Comparison of ENCODE assay signal across 8 mouse cellular contexts in genomic region chr8:124896632-124897385, GRCm38 (mm10). TPM values are rescaled to one million over a fixed set of nuclear protein-coding genes. Genes with fewer than 3 reads are reported as not detected.
A peak's percentile ranks its signal among the peaks of the same experiment; 100 is the strongest.
DNase-seq lines count a peak whose midpoint lies in the region; ATAC-seq and TF ChIP-seq lines count a peak whose summit lies in the region.

No protein-coding gene starts in this region.

- H3K27ac ChIP-seq in CH12.LX (ENCODE audit: insufficient read depth, low read depth), result peak overlapping the region; percentile 45
- peak overlapping the region; percentile 68 for H3K27ac ChIP-seq in forebrain, embryonic 11.5 days (ENCODE audit: low read depth, low read length)
- H3K27ac ChIP-seq in heart, embryonic 15.5 days, result peak overlapping the region; percentile 85
- peak overlapping the region; percentile 91 for H3K27ac ChIP-seq in liver, embryonic 16.5 days (ENCODE audit: low read length)
- peak overlapping the region; percentile 86 for H3K27ac ChIP-seq in neural tube, embryonic 13.5 days (replicated peaks)
- H3K27ac ChIP-seq in testis, adult 2 months (ENCODE audit: control insufficient read depth, insufficient read depth, low read depth, low read length), result peak overlapping the region; percentile 97

- peak overlapping the region; percentile 68 for H3K9ac ChIP-seq in CH12.LX (ENCODE audit: insufficient read depth, low read depth)
- H3K9ac ChIP-seq in forebrain, embryonic 11.5 days (ENCODE audit: low read length), result peak overlapping the region; percentile 68
- H3K9ac ChIP-seq in heart, embryonic 15.5 days, result peak overlapping the region; percentile 89
- peak overlapping the region; percentile 89 for H3K9ac ChIP-seq in liver, embryonic 16.5 days (ENCODE audit: low read depth, low read length)
- H3K9ac ChIP-seq in neural tube, embryonic 13.5 days, result peak overlapping the region; percentile 89

- H3K36me3 ChIP-seq in CH12.LX (replicated peaks in 1 of 2; ENCODE audit: control insufficient read depth in 1 of 2, insufficient read depth in 1 of 2, low read length in 1 of 2), result peaks cover 29 to 68% of the 10 kb centered on the region in 2 experiments
- peaks cover 14% of the 10 kb centered on the region; the same call in 1 of the 2 replicates for H3K36me3 ChIP-seq in forebrain, embryonic 11.5 days (ENCODE audit: control insufficient read depth, insufficient read depth, low read length)
- H3K36me3 ChIP-seq in heart, embryonic 15.5 days, result peaks cover 35% of the 10 kb centered on the region
- H3K36me3 ChIP-seq in liver, embryonic 16.5 days (ENCODE audit: control insufficient read depth, insufficient read depth), result peaks cover 21% of the 10 kb centered on the region
- H3K36me3 ChIP-seq in neural tube, embryonic 13.5 days, result peaks cover 60% of the 10 kb centered on the region
- peaks cover 3% of the 10 kb centered on the region; the same call in 1 of the 2 replicates for H3K36me3 ChIP-seq in testis, adult 2 months (ENCODE audit: control insufficient read depth, insufficient read depth, low read length)

- 1% methylated on average over 59 of the region's 60 CpGs for WGBS in forebrain, embryonic 11.5 days
- WGBS in heart, embryonic 15.5 days, result under 1% methylated on average over 60 of the region's 60 CpGs
- WGBS in liver, embryonic 16.5 days (ENCODE audit: insufficient replicate concordance), result 1% methylated on average over 60 of the region's 60 CpGs
- WGBS in neural tube, embryonic 13.5 days, result 1% methylated on average over 60 of the region's 60 CpGs

- TF ChIP-seq POLR2A in CH12.LX (IDR thresholded peaks at IDR 0.05; ENCODE audit: low read depth, low read length), result no peak
- no peak for TF ChIP-seq POLR2A in testis, adult 2 months (IDR thresholded peaks at IDR 0.05; ENCODE audit: control insufficient read depth, low read depth, low read length)

- H3K4me3 ChIP-seq in CH12.LX (replicated peaks in 1 of 3; ENCODE audit: low read depth in 2 of 3, low read length in 2 of 3, poor library complexity in 1 of 3), result peak overlapping the region; percentile 91 to 97 (median 93)
- peak overlapping the region; percentile 92 for H3K4me3 ChIP-seq in forebrain, embryonic 11.5 days (ENCODE audit: low read depth, low read length)
- peak overlapping the region; percentile 93 for H3K4me3 ChIP-seq in heart, embryonic 15.5 days
- H3K4me3 ChIP-seq in liver, embryonic 16.5 days (ENCODE audit: low read depth, low read length), result peak overlapping the region; percentile 99
- peak overlapping the region; percentile 98 for H3K4me3 ChIP-seq in neural tube, embryonic 13.5 days
- H3K4me3 ChIP-seq in testis, adult 2 months (ENCODE audit: control insufficient read depth, low read depth, low read length), result peak overlapping the region; percentile 85

- dilution Hi-C loops in CH12.LX (cut with MboI; ENCODE audit: extremely low pct_ligation_motif_present, extremely low pct_unique_long_range_greater_than_20kb, low sequenced_read_pairs), result no loop called here

- H3K27me3 ChIP-seq in CH12.LX (replicated peaks), result no peaks in the 10 kb centered on the region
- no peaks in the 10 kb centered on the region for H3K27me3 ChIP-seq in forebrain, embryonic 11.5 days (ENCODE audit: control insufficient read depth, insufficient read depth, low read length)
- H3K27me3 ChIP-seq in heart, embryonic 15.5 days, result no peaks in the 10 kb centered on the region
- H3K27me3 ChIP-seq in liver, embryonic 16.5 days (ENCODE audit: control insufficient read depth, insufficient read depth, low read depth, low read length), result no peaks in the 10 kb centered on the region
- H3K27me3 ChIP-seq in neural tube, embryonic 13.5 days, result no peaks in the 10 kb centered on the region
- no peaks in the 10 kb centered on the region for H3K27me3 ChIP-seq in testis, adult 2 months (ENCODE audit: control insufficient read depth, insufficient read depth, low read length)

- H3K4me1 ChIP-seq in CH12.LX (ENCODE audit: control insufficient read depth in 1 of 2, insufficient read depth in 2 of 2), result peaks cover 15 to 43% of the 10 kb centered on the region in 2 experiments
- peaks cover 8% of the 10 kb centered on the region for H3K4me1 ChIP-seq in forebrain, embryonic 11.5 days (replicated peaks; ENCODE audit: control insufficient read depth, insufficient read depth, low read length)
- peaks cover 35% of the 10 kb centered on the region for H3K4me1 ChIP-seq in heart, embryonic 15.5 days (replicated peaks)
- peaks cover 23% of the 10 kb centered on the region for H3K4me1 ChIP-seq in liver, embryonic 16.5 days (ENCODE audit: control insufficient read depth, low read depth, low read length)
- H3K4me1 ChIP-seq in neural tube, embryonic 13.5 days (replicated peaks), result peaks cover 47% of the 10 kb centered on the region
- peaks cover 20% of the 10 kb centered on the region for H3K4me1 ChIP-seq in testis, adult 2 months (ENCODE audit: control insufficient read depth, insufficient read depth, low read length)

- ATAC-seq in forebrain, embryonic 11.5 days (replicated peaks; ENCODE audit: low FRiP score), result peak; percentile 36
- ATAC-seq in heart, embryonic 15.5 days (replicated peaks; ENCODE audit: insufficient number of reproducible peaks, insufficient read depth, low FRiP score, low read depth), result peak; percentile 19
- peak; percentile 35 for ATAC-seq in liver, embryonic 16.5 days (ENCODE audit: low read depth)
- ATAC-seq in neural tube, embryonic 13.5 days (ENCODE audit: low read depth), result peak; percentile 57

- peak; percentile 5 for TF ChIP-seq RAD21 in CH12.LX (IDR thresholded peaks at IDR 0.05; ENCODE audit: low read depth, low read length)

- peaks cover 28% of the 10 kb centered on the region for H3K79me2 ChIP-seq in CH12.LX (replicated peaks; ENCODE audit: control insufficient read depth, extremely low read depth, insufficient read depth, poor library complexity, severe bottlenecking)

- no peaks in the 10 kb centered on the region for H3K9me3 ChIP-seq in CH12.LX (replicated peaks; ENCODE audit: low read length)
- no peaks in the 10 kb centered on the region for H3K9me3 ChIP-seq in forebrain, embryonic 11.5 days (ENCODE audit: control insufficient read depth, low read length)
- H3K9me3 ChIP-seq in heart, embryonic 15.5 days (replicated peaks), result no peaks in the 10 kb centered on the region
- H3K9me3 ChIP-seq in liver, embryonic 16.5 days (replicated peaks; ENCODE audit: control insufficient read depth, low read length), result no peaks in the 10 kb centered on the region
- H3K9me3 ChIP-seq in neural tube, embryonic 13.5 days, result no peaks in the 10 kb centered on the region

- no peak for TF ChIP-seq EP300 in CH12.LX (IDR thresholded peaks at IDR 0.05; ENCODE audit: low read length)

- peak overlapping the region; percentile 45 for H3K4me2 ChIP-seq in CH12.LX (ENCODE audit: insufficient read depth, low read depth, poor library complexity, severe bottlenecking)
- H3K4me2 ChIP-seq in forebrain, embryonic 11.5 days (ENCODE audit: low read depth, low read length, severe bottlenecking), result peak overlapping the region; percentile 95
- peak overlapping the region; percentile 97 for H3K4me2 ChIP-seq in heart, embryonic 15.5 days
- peak overlapping the region; percentile 99 for H3K4me2 ChIP-seq in liver, embryonic 16.5 days (ENCODE audit: low read depth, low read length)
- peak overlapping the region; percentile 99 for H3K4me2 ChIP-seq in neural tube, embryonic 13.5 days

- in situ Hi-C loops in CH12.LX (cut with MboI; ENCODE audit: low pct_ligation_motif_present, low pct_unique_long_range_greater_than_20kb, low sequenced_read_pairs), result no loop called here

- peak; percentile 29 for DNase-seq in CH12.LX (ENCODE audit: extremely low read depth)
- peak; percentile 62 for DNase-seq in c-Kit-positive CD71-positive TER-119-positive erythroid progenitor cells, embryonic 14.5 days (ENCODE audit: low spot score)
- peak; percentile 86 for DNase-seq in forebrain, embryonic 11.5 days (ENCODE audit: low spot score)
- peak; percentile 85 to 92 for DNase-seq in kidney, postnatal 25 days

- TF ChIP-seq CTCF in CH12.LX (conservative IDR thresholded peaks at IDR 0.05 in 1 of 2, IDR thresholded peaks at IDR 0.05 in 1 of 2; ENCODE audit: low read depth in 2 of 2, low read length in 2 of 2), result peak in 1 of 2 experiments; percentile 52; a peak in 2 of 4 replicates
- no peak; the same call in 1 of the 2 replicates for TF ChIP-seq CTCF in testis, adult 2 months (IDR thresholded peaks at IDR 0.05; ENCODE audit: control insufficient read depth, insufficient read depth, insufficient replicate concordance, low read depth, low read length)

RNA-seq across cellular contexts. Expression of gene Exoc8, which starts 0.7 kb away (rescaled TPM):
- total RNA-seq in CH12.LX (2012; rRNA removed) (11.2 and 13.6 TPM in 2 replicates), CH12.LX (2014; rRNA removed) (9.4 and 10.7 TPM in 2 replicates)
- polyA plus RNA-seq in CH12.LX (2012; ENCODE audit: insufficient read length, low read depth), result 5.9 and 6.4 TPM in 2 replicates
- polyA plus RNA-seq in forebrain, embryonic 11.5 days (2014; fragmentation: Nextera tagmentation; extraction: Ambion mirVana), result 10.3 and 11.6 TPM in 2 replicates
- polyA plus RNA-seq in heart, embryonic 15.5 days (2015; fragmentation: Nextera tagmentation; extraction: Ambion mirVana), result 6.5 and 7.6 TPM in 2 replicates
- polyA plus RNA-seq in liver, embryonic 16.5 days (2015; fragmentation: Nextera tagmentation; extraction: Ambion mirVana), result 3.1 and 3.6 TPM in 2 replicates
- polyA plus RNA-seq in neural tube, embryonic 13.5 days (2015; fragmentation: Nextera tagmentation; extraction: Ambion mirVana), result 12.9 and 13.8 TPM in 2 replicates
- polyA plus RNA-seq in testis, adult 2 months (2012; rRNA removed), result 13.1 and 13.8 TPM in 2 replicates

RNA-seq across cellular contexts. Expression of gene Sprtn, which starts 0.9 kb away (rescaled TPM):
- total RNA-seq in CH12.LX (2012; rRNA removed), result 16.0 and 18.2 TPM in 2 replicates
- 19.2 and 23.0 TPM in 2 replicates for total RNA-seq in CH12.LX (2014; rRNA removed)
- 23.4 and 26.5 TPM in 2 replicates for polyA plus RNA-seq in CH12.LX (2012; ENCODE audit: insufficient read length, low read depth)
- polyA plus RNA-seq in forebrain, embryonic 11.5 days (2014; fragmentation: Nextera tagmentation; extraction: Ambion mirVana), result 11.1 and 12.3 TPM in 2 replicates
- 7.2 and 9.6 TPM in 2 replicates for polyA plus RNA-seq in heart, embryonic 15.5 days (2015; fragmentation: Nextera tagmentation; extraction: Ambion mirVana)
- polyA plus RNA-seq in liver, embryonic 16.5 days (2015; fragmentation: Nextera tagmentation; extraction: Ambion mirVana), result 4.8 and 4.9 TPM in 2 replicates
- polyA plus RNA-seq in neural tube, embryonic 13.5 days (2015; fragmentation: Nextera tagmentation; extraction: Ambion mirVana), result 8.5 and 11.4 TPM in 2 replicates
- 119 and 129 TPM in 2 replicates for polyA plus RNA-seq in testis, adult 2 months (2012; rRNA removed)

RNA-seq across cellular contexts. Expression of gene 2810004N23Rik, which starts 33.9 kb away (rescaled TPM):
- 47.6 and 61.6 TPM in 2 replicates for total RNA-seq in CH12.LX (2012; rRNA removed)
- 45.1 and 51.4 TPM in 2 replicates for total RNA-seq in CH12.LX (2014; rRNA removed)
- polyA plus RNA-seq in CH12.LX (2012; ENCODE audit: insufficient read length, low read depth), result 75.7 and 76.8 TPM in 2 replicates
- polyA plus RNA-seq in forebrain, embryonic 11.5 days (2014; fragmentation: Nextera tagmentation; extraction: Ambion mirVana), result 56.7 and 59.1 TPM in 2 replicates
- 46.3 and 51.6 TPM in 2 replicates for polyA plus RNA-seq in heart, embryonic 15.5 days (2015; fragmentation: Nextera tagmentation; extraction: Ambion mirVana)
- 14.7 and 16.9 TPM in 2 replicates for polyA plus RNA-seq in liver, embryonic 16.5 days (2015; fragmentation: Nextera tagmentation; extraction: Ambion mirVana)
- polyA plus RNA-seq in neural tube, embryonic 13.5 days (2015; fragmentation: Nextera tagmentation; extraction: Ambion mirVana), result 27.2 and 29.7 TPM in 2 replicates
- 7.6 and 9.5 TPM in 2 replicates for polyA plus RNA-seq in testis, adult 2 months (2012; rRNA removed)

RNA-seq across cellular contexts. Expression of gene Gnpat, which starts 34.0 kb away (rescaled TPM):
- total RNA-seq in CH12.LX (2012; rRNA removed) (73.6 and 89.1 TPM in 2 replicates), CH12.LX (2014; rRNA removed) (52.5 and 62.3 TPM in 2 replicates)
- 77.3 and 91.5 TPM in 2 replicates for polyA plus RNA-seq in CH12.LX (2012; ENCODE audit: insufficient read length, low read depth)
- polyA plus RNA-seq in forebrain, embryonic 11.5 days (2014; fragmentation: Nextera tagmentation; extraction: Ambion mirVana), result 153 TPM in 2 replicates
- 101 and 103 TPM in 2 replicates for polyA plus RNA-seq in heart, embryonic 15.5 days (2015; fragmentation: Nextera tagmentation; extraction: Ambion mirVana)
- 33.8 and 34.8 TPM in 2 replicates for polyA plus RNA-seq in liver, embryonic 16.5 days (2015; fragmentation: Nextera tagmentation; extraction: Ambion mirVana)
- polyA plus RNA-seq in neural tube, embryonic 13.5 days (2015; fragmentation: Nextera tagmentation; extraction: Ambion mirVana), result 80.4 and 82.9 TPM in 2 replicates
- 256 and 262 TPM in 2 replicates for polyA plus RNA-seq in testis, adult 2 months (2012; rRNA removed)

RNA-seq across cellular contexts. Expression of gene Egln1, which starts 52.3 kb away (rescaled TPM):
- total RNA-seq in CH12.LX (2012; rRNA removed), result 19.3 and 34.7 TPM in 2 replicates
- 24.7 and 31.0 TPM in 2 replicates for total RNA-seq in CH12.LX (2014; rRNA removed)
- polyA plus RNA-seq in CH12.LX (2012; ENCODE audit: insufficient read length, low read depth), result 17.9 and 19.0 TPM in 2 replicates
- 20.7 and 22.2 TPM in 2 replicates for polyA plus RNA-seq in forebrain, embryonic 11.5 days (2014; fragmentation: Nextera tagmentation; extraction: Ambion mirVana)
- 16.7 and 18.4 TPM in 2 replicates for polyA plus RNA-seq in heart, embryonic 15.5 days (2015; fragmentation: Nextera tagmentation; extraction: Ambion mirVana)
- 4.8 and 5.1 TPM in 2 replicates for polyA plus RNA-seq in liver, embryonic 16.5 days (2015; fragmentation: Nextera tagmentation; extraction: Ambion mirVana)
- 15.7 and 18.0 TPM in 2 replicates for polyA plus RNA-seq in neural tube, embryonic 13.5 days (2015; fragmentation: Nextera tagmentation; extraction: Ambion mirVana)
- polyA plus RNA-seq in testis, adult 2 months (2012; rRNA removed), result 3.8 and 4.2 TPM in 2 replicates

Comparison
In these comparisons a context has a peak if more than half of its experiments do, and no peak if none do; other contexts are left out.
1. Peak in every context shown above with its lines: DNase-seq, ATAC-seq, H3K4me3 ChIP-seq and H3K27ac ChIP-seq.
2. DNase-seq: peak in every context shown above with its lines; median percentile 88 in kidney, postnatal 25 days; 86 in forebrain, embryonic 11.5 days; 62 in c-Kit-positive CD71-positive TER-119-positive erythroid progenitor cells, embryonic 14.5 days; 29 in CH12.LX.
3. H3K27ac ChIP-seq: peak in every context shown above with its lines; median percentile 97 in testis, adult 2 months; 91 in liver, embryonic 16.5 days; 86 in neural tube, embryonic 13.5 days; 85 in heart, embryonic 15.5 days; 68 in forebrain, embryonic 11.5 days; 45 in CH12.LX.
4. H3K4me2 ChIP-seq: peak in every context shown above with its lines; median percentile 99 in liver, embryonic 16.5 days; 99 in neural tube, embryonic 13.5 days; 97 in heart, embryonic 15.5 days; 95 in forebrain, embryonic 11.5 days; 45 in CH12.LX.